Mouse (Mus musculus): ENCODE data around the gene Ndufb7.

DNA sequence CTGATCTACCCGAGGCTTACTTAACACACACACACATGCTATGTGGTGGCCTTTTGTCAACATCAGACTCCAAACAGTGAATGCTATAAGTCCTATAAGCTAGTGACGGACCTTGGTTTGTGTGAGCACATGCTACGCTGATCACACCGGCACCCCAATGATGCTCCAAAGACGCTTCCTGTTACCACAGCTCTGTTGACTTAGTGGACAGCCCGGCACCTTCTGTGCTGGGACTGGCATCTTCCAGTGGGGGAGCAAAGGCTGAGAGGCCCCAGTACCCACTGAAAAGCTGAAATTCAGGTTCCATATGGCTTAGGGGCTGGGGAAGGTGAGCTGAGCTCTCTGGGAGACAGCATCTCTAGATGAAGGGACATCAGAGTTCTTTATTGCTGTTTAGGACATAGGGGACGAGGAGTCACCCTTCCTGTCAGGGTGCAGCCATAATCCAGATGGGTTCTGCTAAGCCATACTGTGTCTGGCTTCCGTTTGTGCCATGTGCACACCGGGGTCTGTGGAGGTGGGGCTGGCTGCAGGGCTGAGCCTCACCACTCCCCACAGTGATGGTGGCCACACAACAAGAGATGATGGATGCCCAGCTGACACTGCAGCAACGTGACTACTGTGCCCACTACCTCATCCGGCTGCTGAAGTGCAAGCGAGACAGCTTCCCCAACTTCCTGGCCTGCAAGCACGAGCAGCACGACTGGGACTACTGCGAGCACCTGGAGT lies 4.0 kb downstream of the Ndufb7 start:
- TF ChIP-seq CTCF (IDR thresholded peaks at IDR 0.05; ENCODE audit: extremely low read depth, insufficient read length, insufficient replicate concordance, low read depth, low read length) (no peak), POLR2A (IDR thresholded peaks at IDR 0.05; ENCODE audit: low read depth, low read length) (no peak)
